Comparison of ENCODE assay signal across 8 mouse cellular contexts in genomic region chr7:45361243-45361804, GRCm38 (mm10). TPM values are rescaled to one million over a fixed set of nuclear protein-coding genes. Genes with fewer than 3 reads are reported as not detected.
DNase-seq lines count a peak whose midpoint lies in the region; ATAC-seq and TF ChIP-seq lines count a peak whose summit lies in the region.

No protein-coding gene starts in this region.

- H3K9ac ChIP-seq in CH12.LX (ENCODE audit: insufficient read depth, low read depth): peak overlapping the region; percentile 11
- H3K9ac ChIP-seq in forebrain, embryonic 15.5 days (replicated peaks): peak overlapping the region; percentile 72
- H3K9ac ChIP-seq in hindbrain, embryonic 12.5 days: peak overlapping the region; percentile 64
- no peak overlapping the region for H3K9ac ChIP-seq in lung, postnatal 0 days (replicated peaks; ENCODE audit: low read depth)

- in situ Hi-C loops in CH12.LX (cut with MboI; ENCODE audit: low pct_ligation_motif_present, low pct_unique_long_range_greater_than_20kb, low sequenced_read_pairs): no loop called here

- H3K9me3 ChIP-seq in CH12.LX (replicated peaks; ENCODE audit: low read length): peaks cover 2% of the 10 kb centered on the region
- no peaks in the 10 kb centered on the region for H3K9me3 ChIP-seq in forebrain, embryonic 15.5 days
- H3K9me3 ChIP-seq in hindbrain, embryonic 12.5 days (replicated peaks): no peaks in the 10 kb centered on the region
- no peaks in the 10 kb centered on the region for H3K9me3 ChIP-seq in lung, postnatal 0 days (ENCODE audit: low read length)

- no peaks in the 10 kb centered on the region for H3K36me3 ChIP-seq in CH12.LX (replicated peaks in 1 of 2; ENCODE audit: control insufficient read depth in 1 of 2, insufficient read depth in 1 of 2, low read length in 1 of 2)
- peaks cover 19% of the 10 kb centered on the region for H3K36me3 ChIP-seq in forebrain, embryonic 15.5 days
- H3K36me3 ChIP-seq in hindbrain, embryonic 12.5 days: peaks cover 13% of the 10 kb centered on the region
- H3K36me3 ChIP-seq in lung, postnatal 0 days (ENCODE audit: insufficient read depth, low read length): no peaks in the 10 kb centered on the region

- H3K27ac ChIP-seq in CH12.LX (ENCODE audit: insufficient read depth, low read depth): no peak overlapping the region
- peak overlapping the region; percentile 56; the same call in 1 of the 2 replicates for H3K27ac ChIP-seq in forebrain, embryonic 15.5 days (replicated peaks)
- H3K27ac ChIP-seq in hindbrain, embryonic 12.5 days: peak overlapping the region; percentile 52; the same call in 1 of the 2 replicates
- no peak overlapping the region for H3K27ac ChIP-seq in lung, postnatal 0 days (ENCODE audit: low read length)

- ATAC-seq in forebrain, embryonic 15.5 days (replicated peaks): peak; percentile 91
- ATAC-seq in hindbrain, embryonic 12.5 days (ENCODE audit: low FRiP score): peak; percentile 82
- peak; percentile 86 for ATAC-seq in lung, postnatal 0 days

- H3K79me2 ChIP-seq in CH12.LX (replicated peaks; ENCODE audit: control insufficient read depth, extremely low read depth, insufficient read depth, poor library complexity, severe bottlenecking): no peaks in the 10 kb centered on the region

- H3K27me3 ChIP-seq in CH12.LX (replicated peaks): peaks cover 77% of the 10 kb centered on the region
- H3K27me3 ChIP-seq in forebrain, embryonic 15.5 days: 0 out of 2 replicates have a peak, but pooled peaks cover 4% of the 10 kb centered on the region
- H3K27me3 ChIP-seq in hindbrain, embryonic 12.5 days: peaks cover 61% of the 10 kb centered on the region
- peaks cover 24% of the 10 kb centered on the region for H3K27me3 ChIP-seq in lung, postnatal 0 days (replicated peaks; ENCODE audit: insufficient read depth, low read length)

- peak; percentile 86 for TF ChIP-seq POLR2A in CH12.LX (IDR thresholded peaks at IDR 0.05; ENCODE audit: low read depth, low read length)

- no peak for TF ChIP-seq EP300 in CH12.LX (IDR thresholded peaks at IDR 0.05; ENCODE audit: low read length)
- TF ChIP-seq EP300 in lung, postnatal 0 days (IDR thresholded peaks at IDR 0.05): no peak

- H3K4me2 ChIP-seq in CH12.LX (ENCODE audit: insufficient read depth, low read depth, poor library complexity, severe bottlenecking): peak overlapping the region; percentile 81
- H3K4me2 ChIP-seq in forebrain, embryonic 15.5 days (replicated peaks): peak overlapping the region; percentile 96
- peak overlapping the region; percentile 86 for H3K4me2 ChIP-seq in hindbrain, embryonic 12.5 days (replicated peaks)
- H3K4me2 ChIP-seq in lung, postnatal 0 days (replicated peaks; ENCODE audit: low read depth, low read length): peak overlapping the region; percentile 57

- TF ChIP-seq RAD21 in CH12.LX (IDR thresholded peaks at IDR 0.05; ENCODE audit: low read depth, low read length): no peak

- peak overlapping the region; percentile 15 to 62 (median 50) for H3K4me3 ChIP-seq in CH12.LX (replicated peaks in 1 of 3; ENCODE audit: low read depth in 2 of 3, low read length in 2 of 3, poor library complexity in 1 of 3)
- peak overlapping the region; percentile 51 for H3K4me3 ChIP-seq in forebrain, embryonic 15.5 days
- H3K4me3 ChIP-seq in hindbrain, embryonic 12.5 days: peak overlapping the region; percentile 44
- peak overlapping the region; percentile 27 for H3K4me3 ChIP-seq in lung, postnatal 0 days (ENCODE audit: low read depth, low read length)

- WGBS in forebrain, embryonic 15.5 days: under 1% methylated on average over 43 of the region's 43 CpGs
- WGBS in hindbrain, embryonic 12.5 days: under 1% methylated on average over 43 of the region's 43 CpGs
- under 1% methylated on average over 42 of the region's 43 CpGs for WGBS in lung, postnatal 0 days

- DNase-seq in CH12.LX (ENCODE audit: extremely low read depth): peak; percentile 98
- peak; percentile 73 for DNase-seq in c-Kit-positive CD71-positive TER-119-negative erythroid progenitor cells, embryonic 14.5 days (ENCODE audit: low read depth)
- peak; percentile 81 to 86 for DNase-seq in layer of hippocampus, postnatal 14 days (ENCODE audit: low spot score in 2 of 2)
- DNase-seq in lung, postnatal 0 days (ENCODE audit: low spot score): peak; percentile 82
- peak; percentile 26 for DNase-seq in ovary, postnatal 10 days (ENCODE audit: low spot score)
- peak; percentile 54 to 59 for DNase-seq in thymus, postnatal 10 days (ENCODE audit: low spot score in 2 of 2)

- no peak for TF ChIP-seq CTCF in CH12.LX (conservative IDR thresholded peaks at IDR 0.05 in 1 of 2, IDR thresholded peaks at IDR 0.05 in 1 of 2; ENCODE audit: low read depth in 2 of 2, low read length in 2 of 2)
- TF ChIP-seq CTCF in lung, postnatal 0 days (IDR thresholded peaks at IDR 0.05): 0 out of 2 replicates have a peak, but pooled peaks have one; percentile 12

- dilution Hi-C loops in CH12.LX (cut with MboI; ENCODE audit: extremely low pct_ligation_motif_present, extremely low pct_unique_long_range_greater_than_20kb, low sequenced_read_pairs): no loop called here

- H3K4me1 ChIP-seq in CH12.LX (ENCODE audit: control insufficient read depth in 1 of 2, insufficient read depth in 2 of 2): peaks cover 4 to 29% of the 10 kb centered on the region in 2 experiments
- H3K4me1 ChIP-seq in forebrain, embryonic 15.5 days: peaks cover 29% of the 10 kb centered on the region
- H3K4me1 ChIP-seq in hindbrain, embryonic 12.5 days: peaks cover 26% of the 10 kb centered on the region
- peaks cover 13% of the 10 kb centered on the region for H3K4me1 ChIP-seq in lung, postnatal 0 days (ENCODE audit: insufficient read depth, low read depth, low read length)

TF ChIP-seq in CH12.LX, 34 proteins besides CTCF, POLR2A, EP300 and RAD21 (continues in another document):
- TF ChIP-seq NELFE (IDR thresholded peaks at IDR 0.05; ENCODE audit: low read depth, low read length) (peak; percentile 54), KAT2A (IDR thresholded peaks at IDR 0.05; ENCODE audit: insufficient replicate concordance, low read length) (no peak), MAFK (IDR thresholded peaks at IDR 0.05; ENCODE audit: insufficient replicate concordance, low read length) (no peak), MXI1 (IDR thresholded peaks at IDR 0.05; ENCODE audit: low read depth, low read length) (peak; percentile 17; the same call in 1 of the 2 replicates), CHD1 (IDR thresholded peaks at IDR 0.05; ENCODE audit: low read depth, low read length) (no peak), BHLHE40 (IDR thresholded peaks at IDR 0.05; ENCODE audit: low read depth, low read length) (no peak), SIN3A (IDR thresholded peaks at IDR 0.05; ENCODE audit: low read length) (no peak), MYC (IDR thresholded peaks at IDR 0.05; ENCODE audit: low read depth, low read length) (no peak), MAZ (IDR thresholded peaks at IDR 0.05; ENCODE audit: low read depth, low read length) (no peak), UBTF (IDR thresholded peaks at IDR 0.05; ENCODE audit: low read depth, low read length) (peak; percentile 41; the same call in 1 of the 2 replicates), ELF1 (IDR thresholded peaks at IDR 0.05; ENCODE audit: low read depth, low read length) (peak; percentile 69; the same call in 1 of the 2 replicates)

RNA-seq across cellular contexts. Expression of gene Ppfia3, which starts 5.5 kb away (rescaled TPM):
- total RNA-seq in CH12.LX (2012; rRNA removed) (1.5 and 1.9 TPM in 2 replicates), CH12.LX (2014; rRNA removed) (0.21 and 0.32 TPM in 2 replicates)
- polyA plus RNA-seq in CH12.LX (2012; ENCODE audit: insufficient read length, low read depth): 0.57 and 0.61 TPM in 2 replicates
- polyA plus RNA-seq in forebrain, embryonic 15.5 days (2015; fragmentation: Nextera tagmentation; extraction: Ambion mirVana): 18.3 and 20.1 TPM in 2 replicates
- 15.6 and 16.2 TPM in 2 replicates for polyA plus RNA-seq in hindbrain, embryonic 12.5 days (2016; fragmentation: Nextera tagmentation; extraction: Ambion mirVana)
- 100 to 1,000 TPM; 133 TPM for total RNA-seq in layer of hippocampus, postnatal 14 days (2021)
- 1.8 and 2.0 TPM in 2 replicates for polyA plus RNA-seq in lung, postnatal 0 days (2015; fragmentation: Nextera tagmentation; extraction: Ambion mirVana)

RNA-seq across cellular contexts. Expression of gene Lin7b, which starts 9.1 kb away (rescaled TPM):
- total RNA-seq in CH12.LX (2012; rRNA removed) (4.4 and 5.0 TPM in 2 replicates), CH12.LX (2014; rRNA removed) (3.5 and 3.8 TPM in 2 replicates)
- polyA plus RNA-seq in CH12.LX (2012; ENCODE audit: insufficient read length, low read depth): 7.4 and 10.4 TPM in 2 replicates
- 9.1 and 10.5 TPM in 2 replicates for polyA plus RNA-seq in forebrain, embryonic 15.5 days (2015; fragmentation: Nextera tagmentation; extraction: Ambion mirVana)
- polyA plus RNA-seq in hindbrain, embryonic 12.5 days (2016; fragmentation: Nextera tagmentation; extraction: Ambion mirVana): 2.9 and 3.8 TPM in 2 replicates
- total RNA-seq in layer of hippocampus, postnatal 14 days (2021): 100 to 1,000 TPM; 148 to 157 TPM
- 0.49 TPM in 1 of 2 replicates, not detected in the other for polyA plus RNA-seq in lung, postnatal 0 days (2015; fragmentation: Nextera tagmentation; extraction: Ambion mirVana)

RNA-seq across cellular contexts. Expression of gene Hrc, which starts 26.2 kb away (rescaled TPM):
- total RNA-seq in CH12.LX (2012; rRNA removed) (0.13 and 0.21 TPM in 2 replicates), CH12.LX (2014; rRNA removed) (not detected in 2 replicates)
- 0.10 and 0.16 TPM in 2 replicates for polyA plus RNA-seq in CH12.LX (2012; ENCODE audit: insufficient read length, low read depth)
- polyA plus RNA-seq in forebrain, embryonic 15.5 days (2015; fragmentation: Nextera tagmentation; extraction: Ambion mirVana): 0.10 and 0.23 TPM in 2 replicates
- polyA plus RNA-seq in hindbrain, embryonic 12.5 days (2016; fragmentation: Nextera tagmentation; extraction: Ambion mirVana): 0.65 and 0.68 TPM in 2 replicates
- total RNA-seq in layer of hippocampus, postnatal 14 days (2021): under 1 TPM; 0.50 to 0.69 TPM
- 0.50 and 0.54 TPM in 2 replicates for polyA plus RNA-seq in lung, postnatal 0 days (2015; fragmentation: Nextera tagmentation; extraction: Ambion mirVana)

RNA-seq across cellular contexts. Expression of gene Trpm4, which starts 27.7 kb away (rescaled TPM):
- total RNA-seq in CH12.LX (2012; rRNA removed): 10.7 and 17.6 TPM in 2 replicates
- 8.6 and 12.0 TPM in 2 replicates for total RNA-seq in CH12.LX (2014; rRNA removed)
- 9.3 and 11.0 TPM in 2 replicates for polyA plus RNA-seq in CH12.LX (2012; ENCODE audit: insufficient read length, low read depth)
- polyA plus RNA-seq in forebrain, embryonic 15.5 days (2015; fragmentation: Nextera tagmentation; extraction: Ambion mirVana): 9.3 and 11.0 TPM in 2 replicates
- 11.5 and 14.7 TPM in 2 replicates for polyA plus RNA-seq in hindbrain, embryonic 12.5 days (2016; fragmentation: Nextera tagmentation; extraction: Ambion mirVana)
- total RNA-seq in layer of hippocampus, postnatal 14 days (2021): 10 to 100 TPM; 14.8 to 15.5 TPM
- 19.2 and 21.9 TPM in 2 replicates for polyA plus RNA-seq in lung, postnatal 0 days (2015; fragmentation: Nextera tagmentation; extraction: Ambion mirVana)

RNA-seq across cellular contexts. Expression of gene Snrnp70, which starts 34.2 kb away (rescaled TPM):
- total RNA-seq in CH12.LX (2012; rRNA removed) (197 and 229 TPM in 2 replicates), CH12.LX (2014; rRNA removed) (182 and 212 TPM in 2 replicates)
- 457 and 499 TPM in 2 replicates for polyA plus RNA-seq in CH12.LX (2012; ENCODE audit: insufficient read length, low read depth)
- 220 and 231 TPM in 2 replicates for polyA plus RNA-seq in forebrain, embryonic 15.5 days (2015; fragmentation: Nextera tagmentation; extraction: Ambion mirVana)
- polyA plus RNA-seq in hindbrain, embryonic 12.5 days (2016; fragmentation: Nextera tagmentation; extraction: Ambion mirVana): 285 and 300 TPM in 2 replicates
- 100 to 1,000 TPM; 386 to 456 TPM for total RNA-seq in layer of hippocampus, postnatal 14 days (2021)
- polyA plus RNA-seq in lung, postnatal 0 days (2015; fragmentation: Nextera tagmentation; extraction: Ambion mirVana): 85.3 and 104 TPM in 2 replicates

Comparison
In these comparisons a context has a peak if more than half of its experiments do, and no peak if none do; other contexts are left out.
1. DNase-seq: peak in every context shown above with its lines; median percentile 98 in CH12.LX; 84 in layer of hippocampus, postnatal 14 days; 82 in lung, postnatal 0 days; 73 in c-Kit-positive CD71-positive TER-119-negative erythroid progenitor cells, embryonic 14.5 days; 56 in thymus, postnatal 10 days; 26 in ovary, postnatal 10 days.
2. H3K27ac ChIP-seq: peak in forebrain, embryonic 15.5 days (single experiment) and hindbrain, embryonic 12.5 days (single experiment); none in CH12.LX (single experiment) and lung, postnatal 0 days (single experiment).
3. Peak in every context shown above with its lines, with median percentiles within 50 percentile points of each other: H3K4me2 ChIP-seq, H3K4me3 ChIP-seq and ATAC-seq.